Mouse (Mus musculus) myocyte (in vitro differentiated cells): Measurements from ENCODE around the gene Axin2. TPM values are rescaled to one million over a fixed set of nuclear protein-coding genes. Genes with fewer than 3 reads are reported as not detected.

Experiments used
- H3K27me3 ChIP-seq: one replicate; pipeline ENCODE4 v1.6.1; 2011; ENCODE audit not compliant: control insufficient read depth, insufficient read depth, insufficient read length
- H3K36me3 ChIP-seq: one replicate; pipeline ENCODE4 v1.6.1; 2011; ENCODE audit not compliant: control insufficient read depth, insufficient read depth
- H3K4me2 ChIP-seq: one replicate; pipeline ENCODE4 v1.6.1; 2011; ENCODE audit warnings: low read depth, control low read depth
- H3K4me3 ChIP-seq: one replicate; pipeline ENCODE4 v1.5.1; 2011; ENCODE audit warnings: mild to moderate bottlenecking, control low read depth, moderate library complexity
- H3K79me2 ChIP-seq: one replicate; pipeline ENCODE4 v1.6.1; 2011; ENCODE audit not compliant: control insufficient read depth, insufficient read depth
- H3ac ChIP-seq: one replicate; pipeline ENCODE4 v1.6.1; 2011; ENCODE audit not compliant: control insufficient read depth, insufficient read length
- CEBPB ChIP-seq: IDR thresholded peaks from 2 replicates; pipeline ENCODE4 v1.6.1; 2011; ENCODE audit warnings: mild to moderate bottlenecking, moderate library complexity; ENCODE audit not compliant: poor library complexity, insufficient read depth, severe bottlenecking
- E2F4 ChIP-seq: IDR thresholded peaks from one replicate; pipeline ENCODE4 v1.6.1; 2011; ENCODE audit warnings: mild to moderate bottlenecking, control low read depth, moderate library complexity; ENCODE audit not compliant: insufficient read depth
- MAX ChIP-seq: IDR thresholded peaks from one replicate; pipeline ENCODE4 v1.6.1; 2011; ENCODE audit warnings: low read depth, mild to moderate bottlenecking, control low read depth
- MYOD1 ChIP-seq, 3 experiments: IDR thresholded peaks; one replicate each; pipeline ENCODE4 v1.6.1; 2011; ENCODE audit warnings: control low read depth in 2 of 3, low read depth in 2 of 3, mild to moderate bottlenecking in 2 of 3, moderate library complexity in 1 of 3; ENCODE audit not compliant: insufficient read length in 2 of 3, control insufficient read depth in 1 of 3
- MYOG ChIP-seq, 3 experiments: IDR thresholded peaks; one replicate each; pipeline ENCODE4 v1.6.1; 2011; ENCODE audit warnings: control low read depth in 2 of 3, low read depth in 2 of 3, mild to moderate bottlenecking in 2 of 3; ENCODE audit not compliant: insufficient read length in 2 of 3, control insufficient read depth in 1 of 3, insufficient read depth in 1 of 3
- POLR2A ChIP-seq: IDR thresholded peaks from one replicate; pipeline ENCODE4 v1.6.1; 2011; ENCODE audit warnings: low read depth, mild to moderate bottlenecking, control low read depth, moderate library complexity; ENCODE audit not compliant: insufficient read length
- POLR2AphosphoS2 ChIP-seq: IDR thresholded peaks from one replicate; pipeline ENCODE4 v1.6.1; 2011; ENCODE audit warnings: low read depth, control low read depth; ENCODE audit not compliant: insufficient read length
- REST ChIP-seq: IDR thresholded peaks from one replicate; pipeline ENCODE4 v1.6.1; 2011; ENCODE audit warnings: mild to moderate bottlenecking, control low read depth, moderate library complexity; ENCODE audit not compliant: insufficient read depth, insufficient read length
- SRF ChIP-seq: IDR thresholded peaks from one replicate; pipeline ENCODE4 v1.6.1; 2011; ENCODE audit warnings: low read depth; ENCODE audit not compliant: control insufficient read depth, insufficient read length
- TCF12 ChIP-seq: IDR thresholded peaks from one replicate; pipeline ENCODE4 v1.6.1; 2011; ENCODE audit warnings: mild to moderate bottlenecking, control low read depth; ENCODE audit not compliant: poor library complexity, insufficient read depth, severe bottlenecking
- TCF3 ChIP-seq: IDR thresholded peaks from one replicate; pipeline ENCODE4 v1.6.1; 2011; ENCODE audit warnings: low read depth, control low read depth; ENCODE audit not compliant: insufficient read length
- USF1 ChIP-seq: IDR thresholded peaks from one replicate; pipeline ENCODE4 v1.6.1; 2011; ENCODE audit warnings: low read depth, mild to moderate bottlenecking, control low read depth, moderate library complexity
- polyA plus RNA-seq: library from polyadenylated mRNA; unstranded; fragments of >200 nt; fragmentation: generic; extraction: Trizol; gene quantifications from one replicate; pipeline ENCODE4 v1.2.1, GENCODE M21; 2012; ENCODE audit warnings: missing spikeins

Axin2 gene
- polyA plus RNA-seq, 1 experiment = 1.7 TPM

DNA sequence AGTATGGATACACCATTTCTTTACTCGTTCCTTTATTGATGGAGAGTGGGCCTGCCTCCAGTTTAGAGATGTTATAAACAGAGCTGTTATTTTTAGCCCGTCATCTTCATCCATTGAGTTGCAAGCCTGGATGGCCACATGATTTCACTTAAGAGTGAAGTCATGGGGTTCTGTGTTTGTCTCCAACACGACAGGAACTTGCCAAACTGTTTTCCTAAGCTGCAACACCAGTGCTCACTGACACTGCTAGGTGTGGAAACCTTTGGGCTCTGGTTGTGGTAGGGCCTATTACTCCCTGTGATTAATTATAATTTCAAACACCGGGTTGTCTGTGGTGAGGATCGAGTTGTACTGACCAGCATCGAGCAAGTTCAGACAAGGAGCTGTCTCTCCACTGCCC lies 45.6 kb downstream of the Axin2 start:
- Histone ChIP-seq H3K36me3 (no peaks in the 10 kb centered on the region), H3K4me2 (no peak overlapping the region), H3K79me2 (no peaks in the 10 kb centered on the region), H3ac (no peak overlapping the region), H3K4me3 (no peak overlapping the region), H3K27me3 (no peaks in the 10 kb centered on the region)
- TF ChIP-seq POLR2AphosphoS2 = no peak
- TF ChIP-seq CEBPB = no peak
- no peak for TF ChIP-seq REST
- no peak for TF ChIP-seq E2F4
- no peak for TF ChIP-seq MYOG (IDR thresholded peaks at IDR 0.05; ENCODE audit: control insufficient read depth in 1 of 3, insufficient read depth in 1 of 3, insufficient read length in 2 of 3, low read depth in 2 of 3)
- no peak for TF ChIP-seq MYOD1 (IDR thresholded peaks at IDR 0.05; ENCODE audit: control insufficient read depth in 1 of 3, insufficient read length in 2 of 3, low read depth in 2 of 3)
- no peak for TF ChIP-seq TCF12
- no peak for TF ChIP-seq SRF

DNA sequence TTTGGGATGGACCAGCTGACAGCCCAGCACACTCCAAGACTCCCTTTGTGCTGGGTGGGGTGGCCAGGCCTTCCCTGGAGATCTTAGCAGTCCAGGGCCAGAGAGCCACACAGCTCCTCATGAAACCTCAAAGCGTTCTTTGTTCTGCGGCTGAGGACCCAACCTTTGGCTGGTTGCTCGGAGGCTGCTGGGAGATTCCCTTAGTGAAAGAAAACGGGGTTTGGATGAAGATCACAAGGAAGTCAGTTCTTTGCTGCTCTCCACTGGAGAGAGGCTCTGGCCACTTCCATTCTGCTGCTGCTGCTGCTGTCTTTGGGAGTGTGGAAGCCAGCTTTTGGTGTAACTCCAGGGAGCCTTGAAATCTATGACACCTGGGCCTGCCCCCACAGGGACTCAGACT lies 53.3 kb downstream of the Axin2 start:
- H3K4me3 ChIP-seq = no peak overlapping the region

GRCm38 (mm10) chr11:108973866-108974265 lies 53.7 kb downstream of the Axin2 start:
- H3ac ChIP-seq = no peak overlapping the region
- no peak for TF ChIP-seq USF1
- TF ChIP-seq MYOG (IDR thresholded peaks at IDR 0.05; ENCODE audit: control insufficient read depth in 1 of 3, insufficient read depth in 1 of 3, insufficient read length in 2 of 3, low read depth in 2 of 3) = no peak
- TF ChIP-seq CEBPB = no peak
- TF ChIP-seq E2F4 = no peak
- no peak for TF ChIP-seq REST
- no peak for TF ChIP-seq POLR2AphosphoS2
- TF ChIP-seq TCF12 = no peak
- no peak for TF ChIP-seq MAX
- TF ChIP-seq POLR2A = no peak
- TF ChIP-seq TCF3 = no peak
- no peak for TF ChIP-seq SRF
- no peak for TF ChIP-seq MYOD1 (IDR thresholded peaks at IDR 0.05; ENCODE audit: control insufficient read depth in 1 of 3, insufficient read length in 2 of 3, low read depth in 2 of 3)

More for the DNA sequence above, 53.3 kb downstream of the Axin2 start:
- Histone ChIP-seq H3K79me2 (no peaks in the 10 kb centered on the region), H3ac (no peak overlapping the region), H3K4me2 (no peak overlapping the region), H3K27me3 (no peaks in the 10 kb centered on the region), H3K36me3 (no peaks in the 10 kb centered on the region)
- no peak for TF ChIP-seq MYOG (IDR thresholded peaks at IDR 0.05; ENCODE audit: control insufficient read depth in 1 of 3, insufficient read depth in 1 of 3, insufficient read length in 2 of 3, low read depth in 2 of 3)
- no peak for TF ChIP-seq SRF
- TF ChIP-seq E2F4 = no peak
- no peak for TF ChIP-seq REST
- no peak for TF ChIP-seq POLR2A
- no peak for TF ChIP-seq TCF12
- no peak for TF ChIP-seq MYOD1 (IDR thresholded peaks at IDR 0.05; ENCODE audit: control insufficient read depth in 1 of 3, insufficient read length in 2 of 3, low read depth in 2 of 3)
- no peak for TF ChIP-seq TCF3
- no peak for TF ChIP-seq USF1
- no peak for TF ChIP-seq CEBPB

GRCm38 (mm10) chr11:108975583-108975982 lies 55.4 kb downstream of the Axin2 start:
- Histone ChIP-seq H3K4me3 (no peak overlapping the region), H3K79me2 (no peaks in the 10 kb centered on the region), H3K4me2 (no peak overlapping the region), H3ac (no peak overlapping the region), H3K27me3 (no peaks in the 10 kb centered on the region), H3K36me3 (no peaks in the 10 kb centered on the region)
- no peak for TF ChIP-seq USF1
- peak in 1 of 3 experiments; percentile 32 for TF ChIP-seq MYOD1 (IDR thresholded peaks at IDR 0.05; ENCODE audit: control insufficient read depth in 1 of 3, insufficient read length in 2 of 3, low read depth in 2 of 3)

More at GRCm38 (mm10) chr11:108973866-108974265, 53.7 kb downstream of the Axin2 start:
- Histone ChIP-seq H3K27me3 (no peaks in the 10 kb centered on the region), H3K36me3 (no peaks in the 10 kb centered on the region), H3K79me2 (no peaks in the 10 kb centered on the region), H3K4me3 (no peak overlapping the region), H3K4me2 (no peak overlapping the region)

DNA sequence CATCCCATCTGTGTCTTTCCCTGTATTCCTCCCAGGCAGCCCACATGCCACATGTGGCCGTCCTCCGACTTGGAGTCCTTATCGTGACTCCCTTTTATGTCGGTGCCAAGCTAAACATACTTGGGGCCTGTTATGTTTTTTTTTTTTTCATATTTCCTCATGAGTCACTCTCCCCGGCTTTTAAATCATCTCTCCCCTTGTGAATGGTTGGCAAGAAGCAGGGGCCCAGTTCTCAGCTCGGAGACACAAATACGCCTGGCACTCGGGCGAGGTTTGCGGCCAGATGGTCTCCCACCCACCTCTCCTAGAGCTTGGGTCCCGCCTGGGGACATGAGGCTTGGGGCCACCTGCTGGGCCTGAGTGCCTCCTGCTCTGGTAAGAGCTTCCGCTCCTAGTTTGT lies 60.4 kb downstream of the Axin2 start:
- no peaks in the 10 kb centered on the region for H3K27me3 ChIP-seq
- peak overlapping the region; percentile 51 for H3K4me2 ChIP-seq
- no peaks in the 10 kb centered on the region for H3K79me2 ChIP-seq
- no peak overlapping the region for H3ac ChIP-seq
- H3K36me3 ChIP-seq = no peaks in the 10 kb centered on the region
- peak in 2 of 3 experiments; percentile 48 to 70 for TF ChIP-seq MYOD1 (IDR thresholded peaks at IDR 0.05; ENCODE audit: control insufficient read depth in 1 of 3, insufficient read length in 2 of 3, low read depth in 2 of 3)
- no peak for TF ChIP-seq SRF
- TF ChIP-seq POLR2AphosphoS2 = no peak
- TF ChIP-seq MAX = no peak
- TF ChIP-seq CEBPB = no peak
- peak in 2 of 3 experiments; percentile 11 to 59 for TF ChIP-seq MYOG (IDR thresholded peaks at IDR 0.05; ENCODE audit: control insufficient read depth in 1 of 3, insufficient read depth in 1 of 3, insufficient read length in 2 of 3, low read depth in 2 of 3)
- no peak for TF ChIP-seq E2F4
- TF ChIP-seq POLR2A = no peak
- no peak overlapping the region for H3K4me3 ChIP-seq
